Mouse (Mus musculus): ENCODE results near the gene 5730507C01Rik. TPM values are rescaled to one million over a fixed set of nuclear protein-coding genes. Genes with fewer than 3 reads are reported as not detected.
"Not testable (repeated sequence)": the region's sequence is repeated elsewhere in the genome, so short reads cannot be mapped to it uniquely, and the experiment has no call there.

The 5730507C01Rik gene
- total RNA-seq (2021) = under 1 TPM; 0.22 to 0.77 TPM

GRCm38 (mm10) chr12:18514171-18514570 is at the start of gene 5730507C01Rik:
TSS of gene 5730507C01Rik (plus strand) at chr12:18514510.
- DNase-seq = peak; percentile 34 to 39
- intact Hi-C loops (cut with DNase I) = no loop called here

- DNase-seq; intact Hi-C loops (cut with DNase I): not testable (repeated sequence)
Measured at GRCm38 (mm10) chr12:18514616-18515015, 306 bp downstream of the 5730507C01Rik start.

- intact Hi-C loops (cut with DNase I) = not testable (repeated sequence)
- DNase-seq = peak; percentile 0
Measured at GRCm38 (mm10) chr12:18515077-18515476, 767 bp downstream of the 5730507C01Rik start.
